Mouse (Mus musculus): ENCODE data around the gene Wnt7a.

The Wnt7a gene

GRCm38 (mm10) chr6:91410961-91411368, at the start of gene Wnt7a:
Gene Wnt7a (minus strand): TSS chr6:91411363.
- DNase-seq (ENCODE audit: low read depth, low spot score) = no peak

- no peak for DNase-seq (ENCODE audit: low read depth, low spot score)
Measured at GRCm38 (mm10) chr6:91459471-91459870, 48.3 kb upstream of the Wnt7a start.

GRCm38 (mm10) chr6:91454546-91454945, 43.4 kb upstream of the Wnt7a start:
- DNase-seq (ENCODE audit: low read depth, low spot score) = no peak

GRCm38 (mm10) chr6:91452056-91452455, 40.9 kb upstream of the Wnt7a start:
- no peak for DNase-seq (ENCODE audit: low read depth, low spot score)

- DNase-seq (ENCODE audit: low read depth, low spot score) = no peak
Measured at GRCm38 (mm10) chr6:91449472-91450225, 38.5 kb upstream of the Wnt7a start.

- DNase-seq (ENCODE audit: low read depth, low spot score) = no peak
Measured at GRCm38 (mm10) chr6:91445316-91445715, 34.2 kb upstream of the Wnt7a start.

GRCm38 (mm10) chr6:91441145-91441662, 30.0 kb upstream of the Wnt7a start:
- peak; percentile 3 for DNase-seq (ENCODE audit: low read depth, low spot score)

- peak; percentile 89 for DNase-seq (ENCODE audit: low read depth, low spot score)
Measured at GRCm38 (mm10) chr6:91440474-91441144, 29.4 kb upstream of the Wnt7a start.

GRCm38 (mm10) chr6:91424151-91424550, 13.0 kb upstream of the Wnt7a start:
- no peak for DNase-seq (ENCODE audit: low read depth, low spot score)

GRCm38 (mm10) chr6:91421629-91422028, 10.5 kb upstream of the Wnt7a start:
- no peak for DNase-seq (ENCODE audit: low read depth, low spot score)

- DNase-seq (ENCODE audit: low read depth, low spot score) = no peak
Measured at GRCm38 (mm10) chr6:91417291-91417845, 6.2 kb upstream of the Wnt7a start.

GRCm38 (mm10) chr6:91416146-91416545, 5.0 kb upstream of the Wnt7a start:
- DNase-seq (ENCODE audit: low read depth, low spot score) = no peak

GRCm38 (mm10) chr6:91414890-91415289, 3.7 kb upstream of the Wnt7a start:
- DNase-seq (ENCODE audit: low read depth, low spot score) = no peak

- peak; percentile 50 for DNase-seq (ENCODE audit: low read depth, low spot score)
Measured at GRCm38 (mm10) chr6:91411369-91411981, 312 bp upstream of the Wnt7a start.

- no peak for DNase-seq (ENCODE audit: low read depth, low spot score)
Measured at GRCm38 (mm10) chr6:91410168-91410780, 889 bp downstream of the Wnt7a start.

GRCm38 (mm10) chr6:91409448-91410167, 1.6 kb downstream of the Wnt7a start:
- DNase-seq (ENCODE audit: low read depth, low spot score) = no peak

GRCm38 (mm10) chr6:91408616-91409015, 2.5 kb downstream of the Wnt7a start:
- DNase-seq (ENCODE audit: low read depth, low spot score) = no peak

- no peak for DNase-seq (ENCODE audit: low read depth, low spot score)
Measured at GRCm38 (mm10) chr6:91401591-91401990, 9.6 kb downstream of the Wnt7a start.

- DNase-seq (ENCODE audit: low read depth, low spot score) = no peak
Measured at GRCm38 (mm10) chr6:91400514-91400913, 10.6 kb downstream of the Wnt7a start.

GRCm38 (mm10) chr6:91392475-91393174, 18.5 kb downstream of the Wnt7a start:
- no peak for DNase-seq (ENCODE audit: low read depth, low spot score)
